Mouse (Mus musculus) layer of hippocampus, postnatal 36 days (tissue): ENCODE results near the gene Mmp20. TPM values are rescaled to one million over a fixed set of nuclear protein-coding genes. Genes with fewer than 3 reads are reported as not detected.

ENCODE experiments used
- DNase-seq, 2 experiments: peaks; one replicate each; pipeline ENCODE4 v3.0.0; 2022
- total RNA-seq, 2 experiments: library from RNA; stranded (reverse); gene quantifications; 2 replicates each; pipeline ENCODE4 v1.2.3; 2021

Mmp20 gene
- total RNA-seq, 2 experiments from 2014 or later: not detected

GRCm38 (mm10) chr9:7691790-7692189 lies 63.8 kb downstream of the Mmp20 start, which contains the start of gene Mmp7:
Gene Mmp7, plus strand, starts transcription at chr9:7692090.
- no peak for DNase-seq

GRCm38 (mm10) chr9:7693961-7694360 lies 65.9 kb downstream of the Mmp20 start:
- DNase-seq: no peak

GRCm38 (mm10) chr9:7695646-7696045 lies 67.6 kb downstream of the Mmp20 start:
- DNase-seq: no peak

- no peak for DNase-seq
These were observed 80.7 kb downstream of the Mmp20 start for GRCm38 (mm10) chr9:7708698-7709097.

GRCm38 (mm10) chr9:7711196-7711595 lies 83.2 kb downstream of the Mmp20 start:
- no peak for DNase-seq

- peak in 1 of 2 experiments; percentile 10 for DNase-seq
These were observed 86.3 kb downstream of the Mmp20 start for GRCm38 (mm10) chr9:7714062-7714907.

- no peak for DNase-seq
These were observed 86.8 kb downstream of the Mmp20 start for GRCm38 (mm10) chr9:7714908-7715175.

GRCm38 (mm10) chr9:7721543-7721942 lies 93.5 kb downstream of the Mmp20 start:
- no peak for DNase-seq

Other genes with a start within 250 kb of the Mmp20 start
- gene Mmp1b, start 240.2 kb upstream of the Mmp20 start, total RNA-seq: not detected
- not detected for gene Mmp3, start 182.4 kb upstream of the Mmp20 start, total RNA-seq
- not detected for gene Mmp10, start 125.9 kb upstream of the Mmp20 start, total RNA-seq
- gene Mmp8, start 69.8 kb upstream of the Mmp20 start, total RNA-seq: not detected
- gene Mmp27, start 56.8 kb upstream of the Mmp20 start, total RNA-seq: not detected
- not detected for gene Mmp7, start 63.9 kb downstream of the Mmp20 start, total RNA-seq
- 10 to 100 TPM; 11.7 to 13.8 TPM for gene Tmem123, start 135.8 kb downstream of the Mmp20 start, total RNA-seq
- gene Birc2, start 208.8 kb downstream of the Mmp20 start, total RNA-seq: 10 to 100 TPM; 35.1 to 38.9 TPM
- gene Birc3, start 245.0 kb downstream of the Mmp20 start, total RNA-seq: 1 to 10 TPM; 1.4 to 3.2 TPM